Mouse (Mus musculus): Measurements from ENCODE around the gene Gadl1.
"Not testable (repeated sequence)": the region's sequence is repeated elsewhere in the genome, so short reads cannot be mapped to it uniquely, and the experiment has no call there.

Gene Gadl1

DNA sequence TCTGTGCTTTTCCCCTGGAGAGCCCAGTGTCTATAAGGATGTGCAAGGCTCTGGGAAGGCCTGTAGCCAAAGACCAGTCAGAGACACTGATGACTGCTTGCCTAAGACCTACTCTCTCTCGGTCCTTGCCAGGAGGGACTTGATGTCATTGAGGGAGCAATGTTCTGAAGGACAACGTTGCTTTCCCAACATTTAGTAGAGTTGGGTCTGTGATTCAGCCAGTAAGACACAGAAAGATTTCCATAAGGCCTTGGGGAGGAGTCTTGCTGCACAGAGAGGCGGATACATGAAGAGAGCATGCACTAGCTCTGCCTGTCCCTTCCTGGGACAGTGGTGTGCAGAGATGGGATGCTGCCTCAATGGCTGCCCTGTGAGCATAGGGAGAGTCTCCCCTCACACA lies 107.8 kb downstream of the Gadl1 start:
- no peak for DNase-seq (ENCODE audit: extremely low read depth, insufficient read length, low spot score)

DNA sequence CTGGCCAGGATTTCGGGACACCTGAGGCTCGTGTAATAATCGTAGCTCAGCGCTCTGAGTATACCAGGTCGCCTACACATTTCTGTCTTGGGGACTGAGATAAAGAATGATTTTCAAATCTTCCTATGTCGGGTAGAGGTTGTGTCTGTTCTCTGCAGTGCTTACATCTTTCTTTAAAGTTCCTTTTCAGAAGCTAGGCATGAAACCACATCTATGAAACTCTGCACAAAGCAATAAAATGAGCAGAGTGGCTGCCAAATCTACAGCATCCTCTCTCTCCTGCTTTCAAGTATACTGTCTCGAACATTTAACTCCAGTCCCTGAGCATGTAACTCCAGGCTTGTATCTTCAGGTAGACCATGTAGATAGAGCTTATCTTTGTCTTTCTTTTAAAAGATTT lies 109.3 kb downstream of the Gadl1 start:
- DNase-seq (ENCODE audit: extremely low read depth, insufficient read length, low spot score): no peak

DNA sequence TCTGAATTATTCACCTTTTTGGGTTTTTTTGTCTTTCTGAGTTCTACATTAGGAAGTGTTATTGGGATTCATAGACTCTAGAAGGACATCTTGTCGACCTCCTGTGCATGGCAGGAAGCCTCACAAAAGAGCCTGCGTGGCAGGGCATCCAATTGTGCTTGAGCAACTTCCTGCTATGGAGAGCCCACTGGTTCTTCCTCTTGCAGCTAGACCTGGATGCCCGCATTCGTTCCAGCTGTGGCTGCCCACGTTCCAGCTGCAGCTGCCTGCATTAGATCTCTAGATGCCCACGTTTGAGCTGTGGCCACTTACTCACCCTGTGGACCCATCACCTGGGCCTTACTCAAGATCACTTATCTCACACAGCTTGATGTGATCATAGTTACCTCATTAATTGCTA lies 116.1 kb downstream of the Gadl1 start:
- DNase-seq (ENCODE audit: extremely low read depth, insufficient read length, low spot score): no peak

DNA sequence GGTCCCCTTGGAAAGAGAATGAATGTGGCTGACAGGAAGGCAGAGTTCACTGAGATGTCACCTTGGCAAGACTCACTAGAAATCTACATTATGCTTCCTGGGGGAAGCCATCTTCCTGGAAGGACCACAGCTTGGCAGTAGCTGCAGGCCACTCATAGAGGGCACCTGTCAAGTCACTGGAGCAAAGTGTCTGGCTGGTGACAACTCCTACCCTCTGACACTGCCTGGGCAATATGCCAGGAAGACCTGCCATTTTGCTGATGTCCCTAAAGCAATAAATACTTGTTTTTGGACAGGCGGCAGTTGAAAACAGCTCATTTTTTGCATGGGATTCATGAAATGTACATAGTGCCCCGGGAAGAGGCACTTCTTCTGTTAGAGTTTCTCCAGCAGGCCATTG lies 119.8 kb downstream of the Gadl1 start:
- no peak for DNase-seq (ENCODE audit: extremely low read depth, insufficient read length, low spot score)

DNA sequence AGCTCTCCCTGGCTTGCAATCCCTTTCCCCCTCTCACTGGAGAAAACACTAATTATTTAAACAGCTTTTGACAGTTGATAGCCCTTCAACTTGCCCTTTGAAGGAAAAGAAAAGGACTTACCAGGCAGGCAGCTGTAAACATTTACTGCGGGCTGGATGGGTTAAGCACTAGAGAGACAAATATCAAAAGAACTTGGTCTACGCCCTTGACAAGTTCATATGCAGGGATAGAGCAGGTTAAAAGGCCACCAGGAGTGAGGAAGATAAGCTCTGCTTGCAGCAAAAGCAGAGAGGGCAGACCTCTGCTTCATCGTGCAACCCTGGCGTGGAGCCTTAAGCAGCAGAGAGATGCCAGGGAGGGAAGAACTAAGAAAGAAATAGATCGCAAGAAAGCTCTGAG lies 123.5 kb downstream of the Gadl1 start:
- no peak for DNase-seq (ENCODE audit: extremely low read depth, insufficient read length, low spot score)

DNA sequence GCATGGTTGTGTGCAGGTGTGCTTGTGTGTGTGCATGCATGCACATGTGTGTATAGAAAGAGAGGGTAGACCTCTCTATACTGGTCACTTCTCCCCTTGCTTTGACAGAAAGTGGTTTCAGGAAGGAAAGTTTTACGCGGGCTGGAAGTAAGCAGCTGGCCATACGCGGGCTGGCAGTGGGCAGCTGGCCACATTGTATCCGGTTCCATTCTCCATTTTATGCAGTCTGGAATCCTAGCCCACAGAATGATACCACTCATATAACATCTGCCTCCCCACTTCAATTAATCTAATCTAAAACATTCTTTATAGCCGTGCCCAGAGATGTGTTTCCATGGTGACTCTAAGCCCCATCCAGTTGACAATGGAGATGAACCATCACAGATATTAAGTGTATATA lies 129.0 kb downstream of the Gadl1 start:
- no peak for DNase-seq (ENCODE audit: extremely low read depth, insufficient read length, low spot score)

DNA sequence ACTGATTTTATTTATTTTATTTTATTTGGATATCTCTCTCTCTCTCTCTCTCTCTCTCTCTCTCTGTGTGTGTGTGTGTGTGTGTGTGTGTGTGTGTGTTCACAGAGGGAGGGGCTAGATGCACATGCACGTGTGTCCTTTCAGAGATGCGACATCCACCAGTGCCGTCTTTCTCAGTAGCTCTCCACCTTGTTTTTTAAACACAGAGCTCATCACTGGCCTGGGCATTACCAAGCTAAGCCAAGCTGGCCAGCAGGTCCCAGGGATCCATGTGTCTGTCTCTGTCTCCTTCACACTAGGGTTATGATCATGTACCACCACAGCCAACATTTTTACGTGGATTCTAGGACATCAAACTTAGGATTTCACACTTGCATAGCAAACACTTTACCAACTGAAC lies 130.7 kb downstream of the Gadl1 start:
- DNase-seq (ENCODE audit: extremely low read depth, insufficient read length, low spot score): no peak

DNA sequence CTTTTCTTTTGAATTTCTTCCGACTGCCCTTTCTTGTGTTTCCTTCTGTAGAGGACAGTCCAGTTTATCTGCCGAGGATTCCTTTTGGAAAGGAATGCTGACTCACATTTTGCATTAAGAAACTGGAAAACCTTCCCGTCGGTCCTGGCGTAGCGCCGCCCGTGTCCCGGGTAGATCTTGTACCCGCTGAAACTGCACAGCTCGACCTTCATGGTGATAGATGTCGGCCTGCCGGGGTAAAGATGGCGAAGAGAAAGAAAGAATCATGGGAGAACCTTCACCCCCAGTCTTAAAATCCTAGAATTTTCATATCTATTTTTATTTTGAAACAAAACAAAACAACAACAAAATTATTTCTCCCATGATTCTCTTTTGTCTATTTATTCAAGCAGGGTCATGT lies 131.6 kb downstream of the Gadl1 start:
- not testable (repeated sequence) for DNase-seq (ENCODE audit: extremely low read depth, insufficient read length, low spot score)

DNA sequence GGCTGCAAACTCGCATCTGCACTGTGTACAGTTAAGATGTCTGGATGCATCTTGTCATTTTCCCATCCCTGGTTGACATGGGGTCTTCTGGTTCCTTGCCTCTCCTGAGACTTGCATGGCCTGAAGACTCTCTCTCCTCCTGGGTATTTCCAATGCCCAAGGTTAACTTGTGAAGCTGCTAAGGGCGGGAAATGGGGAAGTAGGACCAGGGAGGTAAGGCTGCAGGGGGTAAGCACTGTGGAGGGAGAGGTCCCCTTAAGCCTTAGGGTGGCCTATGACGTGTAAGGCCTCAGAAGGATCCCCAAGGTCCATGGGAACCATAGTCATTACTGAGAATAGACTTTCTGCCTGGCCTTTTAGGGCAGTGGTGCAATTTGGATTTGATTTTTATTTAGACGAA lies 132.1 kb downstream of the Gadl1 start:
- no peak for DNase-seq (ENCODE audit: extremely low read depth, insufficient read length, low spot score)

DNA sequence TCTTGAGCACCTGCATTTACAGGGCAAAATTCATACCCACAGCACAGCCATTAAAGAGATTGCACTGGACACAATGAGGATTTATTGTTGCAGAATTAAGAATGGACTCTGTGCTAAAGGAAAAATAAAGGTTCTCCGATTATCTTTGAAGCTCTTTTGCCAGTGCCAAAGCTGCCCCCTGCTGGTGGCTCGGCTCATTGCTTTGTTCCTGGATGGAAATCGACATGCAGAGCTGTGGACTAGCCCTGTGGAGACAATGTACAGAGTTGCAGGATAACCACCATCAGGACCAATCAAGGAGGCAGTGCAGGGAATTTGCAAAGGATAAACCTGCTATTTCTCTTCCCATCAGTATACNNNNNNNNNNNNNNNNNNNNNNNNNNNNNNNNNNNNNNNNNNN lies 132.5 kb downstream of the Gadl1 start:
- no peak for DNase-seq (ENCODE audit: extremely low read depth, insufficient read length, low spot score)

DNA sequence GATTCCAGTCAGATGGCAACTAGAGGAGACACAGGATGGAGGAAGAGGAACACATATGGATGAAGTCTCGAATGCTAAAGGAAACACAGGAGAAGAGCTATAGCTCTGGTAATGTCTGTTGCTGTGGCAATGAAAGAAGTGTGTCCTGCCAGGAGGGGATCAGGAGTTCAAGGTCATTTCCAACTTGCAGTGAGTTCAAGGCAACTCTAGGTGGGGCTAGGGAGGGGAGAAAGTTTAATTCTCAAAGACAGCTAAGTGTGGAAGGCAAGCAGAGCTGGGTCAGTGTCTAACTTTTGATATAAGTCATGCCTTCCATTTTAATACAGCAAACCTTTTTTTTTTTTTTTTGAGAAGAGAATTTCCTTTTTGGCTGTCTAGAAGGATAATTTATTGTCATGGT lies 140.7 kb downstream of the Gadl1 start:
- no peak for DNase-seq (ENCODE audit: extremely low read depth, insufficient read length, low spot score)

DNA sequence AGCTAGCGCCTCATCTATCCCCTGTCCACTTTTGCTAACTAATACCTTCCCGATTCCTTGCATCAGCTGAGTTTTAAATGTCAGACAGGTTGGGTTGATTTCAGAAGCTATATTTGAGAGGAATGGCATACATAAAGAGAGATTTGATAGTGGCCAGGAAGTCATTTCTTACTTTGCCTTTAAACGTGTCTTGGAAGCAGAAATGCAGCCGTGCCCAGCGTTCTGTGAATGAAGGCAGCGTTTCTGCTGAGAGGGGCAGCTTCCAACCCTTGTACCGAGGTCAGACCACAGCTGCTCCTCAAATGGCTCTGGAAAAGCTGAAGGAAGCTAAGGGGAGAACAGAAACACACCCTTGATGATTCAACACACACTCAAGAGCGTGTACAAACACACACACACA lies 144.7 kb downstream of the Gadl1 start:
- DNase-seq (ENCODE audit: extremely low read depth, insufficient read length, low spot score): no peak

DNA sequence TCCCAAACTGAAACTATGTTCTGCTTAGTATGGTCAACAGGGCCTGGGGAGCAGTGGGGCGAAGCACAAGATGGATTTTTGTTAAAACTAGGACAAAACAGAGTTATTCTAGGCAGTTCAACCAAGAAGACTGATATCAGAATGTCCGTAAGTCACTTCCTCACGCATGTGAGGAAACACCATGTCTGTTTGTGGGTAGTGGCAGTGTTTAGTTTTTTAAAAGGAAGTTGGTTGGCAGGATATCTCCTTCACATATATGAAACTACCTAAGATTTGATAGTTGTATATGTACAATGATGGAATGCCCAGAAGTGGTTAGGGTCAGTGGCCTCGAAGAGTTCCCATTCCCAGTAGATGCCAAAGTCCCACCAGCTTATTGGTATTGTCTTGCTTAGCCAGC lies 149.2 kb downstream of the Gadl1 start:
- DNase-seq (ENCODE audit: extremely low read depth, insufficient read length, low spot score): no peak

DNA sequence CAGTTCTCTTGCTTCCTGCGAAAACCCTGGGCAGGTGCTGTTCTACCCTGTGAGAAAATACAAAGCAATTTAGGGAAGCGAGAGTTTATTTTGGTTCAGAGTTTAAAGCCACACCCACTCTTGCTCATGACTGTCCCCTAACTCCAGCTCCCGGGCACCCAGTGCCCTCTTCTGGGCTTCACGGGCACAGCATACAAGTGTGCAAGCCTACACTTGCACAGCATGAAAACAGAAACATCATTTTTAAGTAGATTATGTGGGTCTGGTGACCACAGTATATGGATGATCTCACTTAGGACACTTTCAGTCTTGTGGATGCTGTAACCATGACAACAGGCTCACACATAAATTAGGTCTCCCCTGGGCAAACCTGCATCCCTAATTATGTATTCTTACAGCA lies 149.9 kb downstream of the Gadl1 start:
- peak; percentile 41 for DNase-seq (ENCODE audit: extremely low read depth, insufficient read length, low spot score)

DNA sequence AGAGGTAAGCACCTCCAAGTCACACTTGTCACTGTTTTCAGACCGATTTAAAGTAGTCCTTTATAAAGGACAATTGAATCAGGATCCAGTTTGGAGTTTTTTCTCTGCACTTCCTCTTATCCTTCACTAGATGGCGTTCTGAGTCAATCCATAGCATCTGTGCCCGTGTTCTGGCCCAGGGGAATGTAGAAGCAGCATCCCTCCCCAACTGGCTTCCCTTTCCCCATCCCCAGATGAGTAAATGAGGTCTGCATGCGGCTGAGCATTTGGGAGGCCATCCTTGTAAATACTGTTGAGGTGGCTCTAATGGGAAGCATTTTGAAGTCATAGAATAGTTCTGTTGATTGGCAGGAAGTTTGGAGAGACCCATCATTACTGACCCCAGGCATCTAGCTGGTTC lies 151.4 kb downstream of the Gadl1 start:
- no peak for DNase-seq (ENCODE audit: extremely low read depth, insufficient read length, low spot score)

DNA sequence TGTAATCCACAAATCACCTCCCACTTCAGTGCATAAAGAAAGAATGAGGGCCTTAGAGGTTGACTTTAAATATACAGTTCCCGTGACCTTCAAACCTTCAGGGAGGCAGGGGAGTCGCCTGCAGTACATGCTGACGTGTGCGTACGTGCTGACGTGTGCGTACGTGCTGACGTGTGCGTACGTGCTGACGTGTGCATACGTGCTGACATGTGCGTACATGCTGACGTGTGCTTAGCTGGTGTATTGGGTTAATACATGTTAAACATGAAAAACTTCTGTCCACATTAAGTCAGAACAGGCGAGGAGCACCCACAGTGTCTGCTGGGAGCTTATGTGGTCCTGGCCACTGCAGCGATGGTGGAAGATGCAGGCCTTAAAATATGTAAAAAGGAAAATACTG lies 155.5 kb downstream of the Gadl1 start:
- DNase-seq (ENCODE audit: extremely low read depth, insufficient read length, low spot score): no peak

DNA sequence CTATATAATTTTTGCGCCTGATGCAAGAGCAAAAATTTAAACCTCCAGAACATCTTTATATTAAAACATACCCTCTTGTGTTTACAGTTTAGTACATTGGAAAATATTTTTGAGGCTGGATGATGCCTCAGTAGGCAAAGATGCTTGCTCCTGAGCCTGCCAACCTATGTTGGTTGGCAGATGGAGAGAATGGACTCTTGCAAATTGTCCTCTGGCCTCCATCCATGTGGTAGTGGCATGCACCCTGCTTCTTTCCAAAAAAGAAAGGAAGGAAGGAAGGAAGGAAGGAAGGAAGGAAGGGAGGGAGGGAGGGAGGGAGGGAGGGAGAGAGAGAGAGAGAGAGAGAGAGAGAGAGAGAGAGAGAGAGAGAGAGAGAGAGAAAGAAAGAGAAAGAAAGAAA lies 162.3 kb downstream of the Gadl1 start:
- DNase-seq (ENCODE audit: extremely low read depth, insufficient read length, low spot score): not testable (repeated sequence)

DNA sequence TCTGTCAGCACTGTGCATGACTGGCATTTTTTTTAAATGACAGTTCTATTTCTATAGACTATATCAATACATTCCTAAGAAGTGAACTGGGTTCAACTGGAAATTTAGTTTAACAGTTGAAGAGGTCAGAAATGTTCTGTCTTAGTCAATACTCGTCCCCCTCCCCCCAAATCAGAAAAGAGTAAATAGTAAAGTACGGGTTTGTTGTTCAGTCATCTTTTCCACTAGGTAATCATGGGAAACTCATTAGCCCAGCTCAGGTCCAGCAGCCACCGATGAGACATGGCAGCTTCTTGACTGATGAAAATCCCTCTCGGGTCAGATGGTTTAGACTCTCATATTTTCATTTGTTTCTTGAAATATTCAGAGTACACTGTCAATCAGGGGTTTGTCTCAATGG lies 166.9 kb downstream of the Gadl1 start:
- DNase-seq (ENCODE audit: extremely low read depth, insufficient read length, low spot score): no peak

DNA sequence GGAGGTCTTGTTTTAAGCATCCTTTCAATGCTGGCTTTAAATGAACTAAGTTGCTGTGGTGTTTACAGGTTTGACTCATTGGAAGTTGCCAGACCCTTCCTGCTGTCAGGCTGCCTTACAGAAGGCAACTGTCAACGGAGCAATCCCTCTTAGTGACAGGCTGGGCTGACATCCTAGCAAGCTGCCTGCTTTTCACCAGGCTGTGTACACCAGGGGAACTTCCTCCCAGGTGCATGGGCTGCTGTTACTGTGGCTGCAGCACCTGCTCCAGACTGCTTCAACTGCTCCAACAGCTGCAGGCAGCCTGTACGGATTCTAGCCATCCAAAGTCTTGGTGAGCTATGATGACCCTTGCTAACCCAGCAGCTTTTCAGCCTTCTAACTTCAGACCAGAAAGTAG lies 167.7 kb downstream of the Gadl1 start:
- DNase-seq (ENCODE audit: extremely low read depth, insufficient read length, low spot score): no peak

DNA sequence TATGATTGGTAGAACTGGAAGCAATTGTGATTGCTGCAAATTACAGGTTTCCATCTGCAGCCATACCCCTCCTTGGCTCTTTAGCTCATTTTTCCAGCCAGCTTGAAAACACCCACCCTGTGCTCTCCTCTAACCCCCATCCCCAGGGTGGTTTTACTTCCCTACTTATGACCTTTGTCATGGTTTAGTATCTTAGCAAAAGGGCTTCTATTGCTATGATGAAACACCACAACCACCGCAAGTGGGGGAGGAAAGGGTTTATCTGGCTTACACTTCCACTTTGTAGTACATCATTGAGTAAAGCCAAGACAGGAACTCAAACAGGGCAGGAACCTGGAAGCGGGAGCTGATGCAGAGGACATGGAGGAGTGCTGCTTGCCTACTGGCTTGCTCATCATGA lies 168.2 kb downstream of the Gadl1 start:
- DNase-seq (ENCODE audit: extremely low read depth, insufficient read length, low spot score): no peak

DNA sequence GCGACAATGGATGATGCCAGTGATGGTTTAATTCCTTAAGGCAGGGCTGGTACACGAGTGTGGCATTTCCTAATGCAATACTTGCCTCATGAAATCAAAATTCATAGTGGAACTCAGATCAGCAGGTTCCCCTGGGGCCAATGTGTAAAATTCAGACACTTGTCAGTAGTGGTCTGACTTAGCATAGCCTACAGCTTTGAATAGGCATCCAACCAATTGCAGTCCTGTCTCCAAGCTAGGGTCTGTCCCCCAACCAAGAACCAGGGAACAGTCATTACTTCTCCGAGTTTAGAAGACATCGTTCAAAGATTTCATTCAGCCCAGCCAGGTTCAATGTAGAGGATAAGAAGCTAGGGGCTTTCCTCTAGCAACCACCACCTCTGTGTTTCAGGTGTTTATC lies 172.5 kb downstream of the Gadl1 start:
- no peak for DNase-seq (ENCODE audit: extremely low read depth, insufficient read length, low spot score)

DNA sequence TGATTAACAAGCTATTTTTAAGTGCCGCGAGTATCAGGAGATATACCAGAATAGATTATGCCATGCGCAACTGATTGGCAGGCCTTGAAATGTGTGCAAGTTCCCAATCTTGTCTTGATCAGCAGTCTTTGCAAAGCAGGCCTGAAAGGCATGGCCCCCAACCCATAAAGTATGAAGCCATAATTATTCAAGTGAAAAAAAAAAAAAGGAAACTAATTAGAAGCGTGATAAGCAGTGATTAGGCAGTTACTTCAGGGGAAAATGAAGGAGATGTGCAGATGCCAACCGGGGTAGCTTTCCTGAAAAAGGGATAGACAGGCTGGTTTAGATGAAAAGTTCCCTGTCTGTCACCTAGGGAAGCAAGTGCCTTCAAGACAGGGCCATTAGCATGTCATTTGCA lies 174.0 kb downstream of the Gadl1 start:
- DNase-seq (ENCODE audit: extremely low read depth, insufficient read length, low spot score): no peak

DNA sequence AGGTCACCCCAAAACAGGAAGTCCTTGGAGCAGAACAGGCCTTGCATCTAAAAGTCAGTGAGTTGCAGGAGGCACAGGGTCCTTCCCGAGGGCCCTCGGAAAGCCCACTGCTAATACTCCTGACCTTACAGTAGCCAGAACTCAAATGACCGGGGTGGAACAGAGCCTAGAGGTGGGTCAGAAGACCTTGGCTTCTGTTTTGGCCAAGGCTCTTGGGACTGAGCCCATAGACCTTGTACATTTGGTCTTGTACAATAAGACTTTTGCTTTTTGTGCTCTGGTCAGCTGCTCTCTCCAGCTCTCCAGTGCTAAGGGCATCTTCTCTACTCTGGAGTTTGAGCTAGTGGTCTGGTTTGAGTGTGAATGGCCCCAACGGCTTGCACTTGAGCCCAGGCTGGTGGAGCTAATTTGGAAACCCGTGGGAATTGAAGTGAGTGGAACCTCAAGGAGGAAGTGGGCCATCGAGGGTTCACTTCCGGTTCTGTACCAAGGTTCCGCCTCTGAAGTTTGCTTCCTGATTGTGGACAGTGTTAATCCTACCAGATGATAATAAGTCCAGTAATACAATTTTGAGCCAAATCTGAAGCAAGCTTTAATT lies 174.6 kb downstream of the Gadl1 start:
- no peak for DNase-seq (ENCODE audit: extremely low read depth, insufficient read length, low spot score)

All from 3134 (cell line).